Mouse (Mus musculus) kidney, postnatal 0 days (tissue): ENCODE results near the gene Gm28051. TPM values are rescaled to one million over a fixed set of nuclear protein-coding genes. Genes with fewer than 3 reads are reported as not detected.
A peak's percentile ranks its signal among the peaks of the same experiment; 100 is the strongest.

Experiments used
- ATAC-seq: fragments of 200-750 bp; cut with Nextera tagmentation; replicated peaks from 2 replicates; pipeline ENCODE4 v1.8.0; 2017; ENCODE audit warnings: low read depth, moderate number of reproducible peaks, moderate TSS enrichment, moderate library complexity; ENCODE audit not compliant: low FRiP score
- DNase-seq: peaks from one replicate; pipeline ENCODE4 v3.0.0-alpha.2; 2016; ENCODE audit warnings: low spot score
- H3K27ac ChIP-seq: fragments of 300-500 bp; sonication (generic); 2 replicates; pipeline ENCODE4 v1.5.1; 2014; ENCODE audit warnings: mild to moderate bottlenecking
- H3K27me3 ChIP-seq: fragments of 300-500 bp; sonication (generic); 2 replicates; pipeline ENCODE4 v1.6.1; 2014; ENCODE audit warnings: low read length, mixed read lengths; ENCODE audit not compliant: insufficient read depth
- H3K36me3 ChIP-seq: fragments of 300-500 bp; sonication (generic); 2 replicates; pipeline ENCODE4 v1.6.1; 2014; ENCODE audit warnings: low read length, mixed read lengths; ENCODE audit not compliant: insufficient read depth
- H3K4me1 ChIP-seq: fragments of 300-500 bp; sonication (generic); replicated peaks from 2 replicates; pipeline ENCODE4 v1.6.1; 2014; ENCODE audit warnings: antibody characterized with exemption, low read length, mixed read lengths; ENCODE audit not compliant: insufficient read depth
- H3K4me2 ChIP-seq: fragments of 300-500 bp; sonication (generic); 2 replicates; pipeline ENCODE4 v1.6.1; 2014; ENCODE audit warnings: mild to moderate bottlenecking, low read length, moderate library complexity, mixed read lengths
- H3K4me3 ChIP-seq: fragments of 300-500 bp; sonication (generic); replicated peaks from 2 replicates; pipeline ENCODE4 v1.5.1; 2014; ENCODE audit warnings: low read depth, low read length
- H3K9ac ChIP-seq: fragments of 300-500 bp; sonication (generic); 2 replicates; pipeline ENCODE4 v1.6.1; 2014; ENCODE audit warnings: low read depth, low read length
- H3K9me3 ChIP-seq: fragments of 300-500 bp; sonication (generic); replicated peaks from 2 replicates; pipeline ENCODE4 v1.6.1; 2016; ENCODE audit warnings: low read length, inconsistent platforms, mixed read lengths
- CTCF ChIP-seq: IDR thresholded peaks from 2 replicates; pipeline ENCODE4 v1.5.1; 2016; ENCODE audit warnings: antibody characterized with exemption, low read depth, mild to moderate bottlenecking, moderate library complexity
- WGBS: fragments of 180-500 bp; shearing (Covaris S2); extraction: QIAGEN DNeasy Blood & Tissue Kit; methylation state at CpG from one replicate; pipeline ENCODE4 v1.1.7; 2014; 5-methylcytosine and 5-hydroxymethylcytosine counted together
- polyA plus RNA-seq: library from polyadenylated mRNA; unstranded; fragments of >200 nt; fragmentation: Nextera tagmentation; extraction: Ambion mirVana; gene quantifications from 2 replicates; pipeline ENCODE4 v1.2.1, GENCODE M21; 2015

Gm28051 gene
- polyA plus RNA-seq, 1 experiment from 2014 or later: not detected

- peaks cover 8% of the 10 kb centered on the region for H3K4me1 ChIP-seq
- H3K4me3 ChIP-seq: no peak overlapping the region
- no peaks in the 10 kb centered on the region for H3K27me3 ChIP-seq
- peaks cover 14% of the 10 kb centered on the region for H3K36me3 ChIP-seq
- H3K27ac ChIP-seq: no peak overlapping the region
- no peak overlapping the region for H3K9ac ChIP-seq
- DNase-seq (no peak), ATAC-seq (no peak)
- H3K4me2 ChIP-seq: no peak overlapping the region
- H3K9me3 ChIP-seq: no peaks in the 10 kb centered on the region
- 78% methylated on average over 3 of the region's 3 CpGs for WGBS
- TF ChIP-seq CTCF: no peak
These were observed 4.1 kb upstream of the Gm28051 start for GRCm38 (mm10) chr12:102761668-102762067.

GRCm38 (mm10) chr12:102758936-102759335 lies 1.4 kb upstream of the Gm28051 start:
- 3% methylated on average over 5 of the region's 5 CpGs for WGBS
- ATAC-seq (no peak), DNase-seq (no peak)
- Histone ChIP-seq H3K4me1 (peaks cover 11% of the 10 kb centered on the region), H3K4me2 (peak overlapping the region; percentile 81), H3K4me3 (peak overlapping the region; percentile 78), H3K9me3 (no peaks in the 10 kb centered on the region), H3K27me3 (no peaks in the 10 kb centered on the region), H3K36me3 (0 out of 2 replicates have a peak, but pooled peaks cover 3% of the 10 kb centered on the region), H3K27ac (peak overlapping the region; percentile 82; the same call in 1 of the 2 replicates), H3K9ac (peak overlapping the region; percentile 63)
- TF ChIP-seq CTCF: no peak

- Histone ChIP-seq H3K9ac (peak within 1 kb of the TSS; percentile 71), H3K9me3 (no peaks in the 10 kb centered on the region), H3K4me3 (peak within 1 kb of the TSS; percentile 78), H3K4me1 (peaks cover 11% of the 10 kb centered on the region), H3K27me3 (no peaks in the 10 kb centered on the region), H3K4me2 (peak within 1 kb of the TSS; percentile 81), H3K27ac (peak within 1 kb of the TSS; percentile 89), H3K36me3 (no peaks in the 10 kb centered on the region)
- DNase-seq: peak; percentile 24
- WGBS: 0% methylated on average over 10 of the region's 10 CpGs
- no peak for TF ChIP-seq CTCF
- ATAC-seq: no peak
These were observed 815 bp upstream of the Gm28051 start, which contains the start of gene Gm20604 for GRCm38 (mm10) chr12:102758403-102758756. Gene Gm20604, minus strand, starts transcription at chr12:102758672.

- WGBS: under 1% methylated on average over 46 of the region's 46 CpGs
- peak overlapping the region; percentile 78 for H3K4me3 ChIP-seq
- DNase-seq: no peak
- peak overlapping the region; percentile 72 for H3K4me2 ChIP-seq
- ATAC-seq: peak; percentile 84; the same call in 1 of the 2 replicates
- H3K36me3 ChIP-seq: no peaks in the 10 kb centered on the region
- H3K9me3 ChIP-seq: no peaks in the 10 kb centered on the region
- TF ChIP-seq CTCF: no peak
- peak overlapping the region; percentile 71 for H3K9ac ChIP-seq
- H3K27ac ChIP-seq: peak overlapping the region; percentile 89
- peaks cover 11% of the 10 kb centered on the region for H3K4me1 ChIP-seq
- no peaks in the 10 kb centered on the region for H3K27me3 ChIP-seq
These were observed 393 bp downstream of the Gm28051 start for GRCm38 (mm10) chr12:102757055-102757688.

GRCm38 (mm10) chr12:102756304-102756703 lies 1.3 kb downstream of the Gm28051 start:
- Histone ChIP-seq H3K36me3 (no peaks in the 10 kb centered on the region), H3K9ac (no peak overlapping the region), H3K27me3 (no peaks in the 10 kb centered on the region), H3K27ac (no peak overlapping the region), H3K4me3 (peak overlapping the region; percentile 78; the same call in 1 of the 2 replicates), H3K4me1 (peaks cover 11% of the 10 kb centered on the region), H3K9me3 (no peaks in the 10 kb centered on the region), H3K4me2 (peak overlapping the region; percentile 72)
- TF ChIP-seq CTCF: peak; percentile 65
- DNase-seq (peak; percentile 28), ATAC-seq (no peak)
- 81% methylated on average over 7 of the region's 7 CpGs for WGBS

DNA sequence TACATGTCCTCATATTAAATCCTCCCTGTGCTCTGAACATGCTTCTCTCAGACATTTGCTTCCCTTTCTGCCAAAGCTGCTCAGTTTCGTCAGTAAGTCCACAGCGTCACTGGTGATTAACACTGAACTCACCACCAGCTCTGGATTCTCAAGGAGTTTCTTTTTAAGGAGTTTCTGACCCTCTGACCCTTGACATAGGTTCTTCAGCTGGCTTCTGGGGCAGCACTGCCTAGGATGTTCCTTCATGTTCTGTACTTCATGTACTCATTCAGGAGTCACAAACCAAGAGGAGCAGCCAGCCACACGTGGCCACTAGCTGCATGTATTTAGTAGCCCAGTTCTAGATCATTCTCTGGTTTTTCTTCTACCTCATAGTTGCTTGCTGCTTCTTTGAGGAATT lies 9.3 kb downstream of the Gm28051 start:
- H3K4me2 ChIP-seq: no peak overlapping the region
- H3K9ac ChIP-seq: no peak overlapping the region
- WGBS: 85% methylated on average over 3 of the region's 3 CpGs
- H3K4me1 ChIP-seq: no peaks in the 10 kb centered on the region
- no peaks in the 10 kb centered on the region for H3K9me3 ChIP-seq
- no peak overlapping the region for H3K27ac ChIP-seq
- no peak for ATAC-seq
- TF ChIP-seq CTCF: no peak
- H3K36me3 ChIP-seq: no peaks in the 10 kb centered on the region
- H3K4me3 ChIP-seq: no peak overlapping the region
- no peak for DNase-seq
- no peaks in the 10 kb centered on the region for H3K27me3 ChIP-seq

- H3K4me1 ChIP-seq: peaks cover 6% of the 10 kb centered on the region; the same call in 1 of the 2 replicates
- WGBS: 61% methylated on average over 6 of the region's 6 CpGs
- no peak overlapping the region for H3K27ac ChIP-seq
- no peaks in the 10 kb centered on the region for H3K27me3 ChIP-seq
- H3K36me3 ChIP-seq: no peaks in the 10 kb centered on the region
- H3K9ac ChIP-seq: no peak overlapping the region
- no peaks in the 10 kb centered on the region for H3K9me3 ChIP-seq
- peak overlapping the region; percentile 69; the same call in 1 of the 2 replicates for H3K4me2 ChIP-seq
- peak; percentile 8; the same call in 1 of the 2 replicates for TF ChIP-seq CTCF
- H3K4me3 ChIP-seq: no peak overlapping the region
- DNase-seq (no peak), ATAC-seq (no peak)
These were observed 12.7 kb downstream of the Gm28051 start for GRCm38 (mm10) chr12:102744839-102745238.
